Mouse (Mus musculus) brain, embryonic 14.5 days (tissue): ENCODE measurements around the gene Clta. TPM values are rescaled to one million over a fixed set of nuclear protein-coding genes. Genes with fewer than 3 reads are reported as not detected.
A peak's percentile ranks its signal among the peaks of the same experiment; 100 is the strongest.

Experiments used
- DNase-seq: peaks from one replicate; pipeline ENCODE4 v3.0.0-alpha.2; 2011; ENCODE audit warnings: low read depth
- CTCF ChIP-seq: fragments of 200-500 bp; IDR thresholded peaks from 2 replicates; pipeline ENCODE4 v1.5.1; 2012; ENCODE audit warnings: inconsistent platforms, mild to moderate bottlenecking, moderate library complexity, borderline replicate concordance; ENCODE audit not compliant: insufficient read depth, insufficient read length; ENCODE audit errors: extremely low read depth
- POLR2A ChIP-seq: fragments of 200-500 bp; IDR thresholded peaks from 2 replicates; pipeline ENCODE4 v1.6.1; 2012; ENCODE audit warnings: mild to moderate bottlenecking, inconsistent platforms, borderline replicate concordance; ENCODE audit not compliant: poor library complexity, insufficient read depth, insufficient read length, severe bottlenecking; ENCODE audit errors: extremely low read depth
- polyA plus RNA-seq: library from polyadenylated mRNA; depleted of rRNA; stranded (reverse); fragments of >200 nt; gene quantifications from 2 replicates; pipeline ENCODE4 v1.2.3, GENCODE M21; 2012; rRNA removed

The Clta gene
- polyA plus RNA-seq, 1 experiment = 438 TPM

GRCm38 (mm10) chr4:44065355-44066025 is 61.2 kb downstream of the Clta start:
- TF ChIP-seq CTCF (peak; percentile 98), POLR2A (no peak)
- DNase-seq = peak; percentile 86

DNA sequence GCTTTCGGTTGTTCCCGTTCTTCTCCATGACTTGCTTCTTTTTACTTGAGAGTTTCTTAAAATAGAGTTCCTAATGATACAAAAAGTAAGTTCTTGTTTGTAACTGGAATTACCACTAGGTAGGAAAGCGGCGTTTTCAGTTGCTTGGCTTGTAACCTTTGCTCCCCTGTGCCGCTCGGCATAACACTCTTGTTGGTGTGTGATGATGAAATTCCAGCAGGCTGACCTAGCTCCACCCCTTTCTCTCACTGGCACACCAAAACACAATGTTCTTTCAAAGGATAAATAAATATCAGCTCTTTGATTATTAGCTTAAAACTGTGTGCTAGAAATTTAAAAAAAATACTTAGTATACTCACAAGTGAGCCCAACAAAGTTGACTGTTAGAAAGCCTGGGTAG is 62.6 kb downstream of the Clta start:
- TF ChIP-seq CTCF (no peak), POLR2A (no peak)
- DNase-seq = no peak

DNA sequence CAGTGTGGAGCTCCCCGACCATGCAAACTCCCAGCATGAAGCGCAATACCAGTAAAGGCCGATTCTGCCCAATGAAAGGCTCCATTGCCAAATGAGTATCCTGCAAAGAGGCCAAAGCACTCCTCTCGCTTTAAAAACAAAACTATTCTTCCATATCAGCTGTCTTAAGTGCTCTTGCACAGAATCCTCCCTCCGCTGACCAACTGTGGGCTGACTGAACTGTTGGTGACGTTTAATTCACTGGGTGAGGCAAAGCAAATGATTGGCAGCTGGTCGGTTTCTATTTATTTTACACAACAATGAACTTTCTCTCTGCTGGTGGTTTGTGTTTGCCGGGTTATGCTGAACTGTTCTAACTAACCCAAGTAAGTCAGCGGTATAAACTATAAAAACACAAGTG is 64.5 kb downstream of the Clta start:
- peak; percentile 14 for DNase-seq
- TF ChIP-seq CTCF (no peak), POLR2A (no peak)

DNA sequence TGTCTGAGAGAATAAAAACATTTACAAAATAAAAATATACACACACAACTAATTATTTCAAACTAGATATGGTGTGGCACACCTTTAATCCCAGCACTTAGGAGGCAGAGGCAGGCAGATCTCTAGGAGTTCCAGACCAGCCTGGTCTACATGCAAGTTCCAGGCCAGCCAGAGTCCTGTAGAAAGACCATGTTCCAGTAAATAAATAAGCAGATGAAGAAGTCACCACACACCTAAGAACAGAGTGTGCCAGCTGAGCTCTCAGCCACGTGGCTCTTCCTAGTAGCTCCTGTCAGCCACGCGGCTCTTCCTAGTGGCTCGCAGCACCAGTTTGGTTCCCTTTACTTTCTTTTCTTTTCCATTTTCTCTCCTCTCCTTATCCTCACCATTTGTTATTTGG is 65.2 kb downstream of the Clta start:
- no peak for DNase-seq
- no peak for TF ChIP-seq POLR2A
- no peak for TF ChIP-seq CTCF

- TF ChIP-seq POLR2A = no peak
- no peak for TF ChIP-seq CTCF
- no peak for DNase-seq
Observed at GRCm38 (mm10) chr4:44070641-44071040, 66.4 kb downstream of the Clta start.

- TF ChIP-seq POLR2A (no peak), CTCF (no peak)
- no peak for DNase-seq
Observed at GRCm38 (mm10) chr4:44071741-44072145, 67.5 kb downstream of the Clta start.

GRCm38 (mm10) chr4:44072146-44072872 is 68.1 kb downstream of the Clta start:
- TF ChIP-seq CTCF (no peak), POLR2A (peak; percentile 80)
- peak; percentile 96 for DNase-seq

DNA sequence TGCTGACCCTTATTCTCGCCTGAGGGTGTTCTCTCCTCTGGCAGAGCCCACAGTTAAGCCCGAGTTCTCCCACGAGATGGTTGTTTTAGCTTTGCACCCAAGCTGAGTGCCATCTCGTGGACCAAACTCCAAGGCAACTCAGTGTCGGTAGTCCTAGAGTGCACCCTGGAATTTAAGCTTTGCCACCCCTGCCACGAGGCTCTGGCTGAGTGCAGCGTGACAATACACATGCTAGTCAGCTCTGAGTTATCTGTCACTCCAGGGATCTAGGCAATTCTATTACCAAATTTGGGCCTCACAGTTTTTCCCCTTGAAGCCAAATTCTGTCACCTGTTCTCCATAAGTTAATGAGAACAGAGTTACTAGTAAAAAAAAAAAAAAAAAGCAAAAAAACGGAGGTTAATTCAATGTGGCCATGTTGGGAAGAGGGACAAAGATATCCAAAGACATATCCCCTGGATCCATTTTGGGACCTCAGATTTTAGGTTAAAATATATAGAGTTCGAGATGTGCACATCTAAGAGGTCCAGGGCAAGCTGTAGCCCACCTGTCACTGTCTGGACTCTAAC is 68.7 kb downstream of the Clta start:
- DNase-seq = no peak
- TF ChIP-seq CTCF (0 out of 2 replicates have a peak, but pooled peaks have one; percentile 4), POLR2A (no peak)

GRCm38 (mm10) chr4:44073799-44074198 is 69.5 kb downstream of the Clta start:
- DNase-seq = no peak
- no peak for TF ChIP-seq POLR2A
- TF ChIP-seq CTCF = no peak

DNA sequence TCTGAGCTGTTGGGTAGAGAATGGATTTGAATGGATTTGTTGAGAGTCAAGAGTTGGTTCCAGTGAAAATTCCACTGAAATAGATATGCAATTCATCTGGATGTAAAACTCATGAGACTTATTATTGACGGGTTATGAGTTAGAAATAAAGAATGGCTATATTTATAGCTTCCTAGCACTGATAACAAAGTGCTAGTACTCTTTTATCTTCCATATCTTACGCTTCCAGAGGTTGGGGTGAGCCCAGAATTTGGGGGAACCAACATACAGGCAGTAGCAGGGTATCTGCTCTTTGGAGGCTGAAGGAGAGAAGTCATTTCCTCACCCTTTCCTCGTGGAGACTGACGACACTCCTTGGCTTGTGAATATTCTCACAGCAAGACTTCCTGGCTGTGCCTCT is 70.2 kb downstream of the Clta start:
- no peak for TF ChIP-seq CTCF
- no peak for TF ChIP-seq POLR2A
- no peak for DNase-seq

DNA sequence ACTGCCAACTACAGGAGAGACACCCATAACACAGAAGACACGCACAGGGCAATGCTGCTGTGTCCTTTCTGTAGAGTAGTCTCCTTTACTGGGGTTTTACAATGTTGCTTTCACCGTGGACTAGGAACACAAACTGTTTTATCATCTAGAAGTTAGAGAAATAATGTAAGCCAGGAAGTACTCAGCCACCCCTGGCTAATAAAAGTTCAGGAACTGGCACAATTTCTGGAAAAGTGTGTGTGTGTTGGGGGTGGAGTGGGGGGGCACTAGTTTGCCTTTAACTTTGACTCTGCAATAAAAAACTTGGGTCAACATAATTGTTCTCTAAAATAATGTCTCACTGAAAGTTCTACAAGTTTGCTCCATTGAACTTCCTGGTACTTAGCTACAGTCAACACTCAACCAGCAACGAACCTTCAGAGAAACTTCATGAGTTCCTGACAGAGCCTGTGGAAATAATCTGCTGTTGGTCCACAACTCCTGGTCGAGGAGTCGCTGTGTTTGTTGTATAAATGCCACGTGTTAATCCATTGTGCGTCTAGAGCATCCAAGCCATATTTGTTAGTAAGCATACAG is 74.2 kb downstream of the Clta start:
- no peak for DNase-seq
- TF ChIP-seq POLR2A = no peak
- no peak for TF ChIP-seq CTCF

Other genes with a start within 250 kb of the Clta start
- not detected in 2 replicates for gene Olfr159, start 233.4 kb upstream of the Clta start, polyA plus RNA-seq
- gene Olfr156, start 180.6 kb upstream of the Clta start, polyA plus RNA-seq = not detected in 2 replicates
- gene Olfr157, start 164.3 kb upstream of the Clta start, polyA plus RNA-seq = not detected in 2 replicates
- not detected in 2 replicates for gene Olfr155, start 152.9 kb upstream of the Clta start, polyA plus RNA-seq
- gene Reck, start 128.9 kb upstream of the Clta start, polyA plus RNA-seq = 15.6 and 16.9 TPM in 2 replicates
- gene Glipr2, start 47.1 kb upstream of the Clta start, polyA plus RNA-seq = 26.4 and 28.8 TPM in 2 replicates
- 0.20 and 0.40 TPM in 2 replicates for gene Ccin, start 21.0 kb upstream of the Clta start, polyA plus RNA-seq
- gene Gne, start 79.7 kb downstream of the Clta start, polyA plus RNA-seq = 13.2 and 20.7 TPM in 2 replicates
- gene Rnf38, start 229.3 kb downstream of the Clta start, polyA plus RNA-seq = 284 and 293 TPM in 2 replicates